Mouse (Mus musculus) stomach, postnatal 0 days (tissue): Measurements from ENCODE around the gene Gm9745. TPM values are rescaled to one million over a fixed set of nuclear protein-coding genes. Genes with fewer than 3 reads are reported as not detected.
"Not testable (repeated sequence)": the region's sequence is repeated elsewhere in the genome, so short reads cannot be mapped to it uniquely, and the experiment has no call there.

ENCODE experiments used
- ATAC-seq: fragments of 200-750 bp; cut with Nextera tagmentation; 2 replicates; pipeline ENCODE4 v1.8.0; 2017; ENCODE audit not compliant: low FRiP score, low TSS enrichment
- DNase-seq: peaks from one replicate; pipeline ENCODE4 v3.0.0-alpha.2; 2016; ENCODE audit warnings: low spot score
- H3K27ac ChIP-seq: fragments of 300-500 bp; sonication (generic); replicated peaks from 2 replicates; pipeline ENCODE4 v1.5.1; 2014; ENCODE audit warnings: mild to moderate bottlenecking, control low read depth
- H3K27me3 ChIP-seq: fragments of 300-500 bp; sonication (generic); 2 replicates; pipeline ENCODE4 v1.6.1; 2014; ENCODE audit warnings: low read length; ENCODE audit not compliant: control insufficient read depth, insufficient read depth
- H3K36me3 ChIP-seq: fragments of 300-500 bp; sonication (generic); 2 replicates; pipeline ENCODE4 v1.6.1; 2014; ENCODE audit warnings: low read length, mixed read lengths; ENCODE audit not compliant: control insufficient read depth, insufficient read depth
- H3K4me1 ChIP-seq: fragments of 300-500 bp; sonication (generic); replicated peaks from 2 replicates; pipeline ENCODE4 v1.6.1; 2014; ENCODE audit warnings: antibody characterized with exemption; ENCODE audit not compliant: control insufficient read depth, insufficient read depth
- H3K4me2 ChIP-seq: fragments of 300-500 bp; sonication (generic); replicated peaks from 2 replicates; pipeline ENCODE4 v1.6.1; 2014; ENCODE audit warnings: low read depth, mild to moderate bottlenecking, control low read depth, moderate library complexity
- H3K4me3 ChIP-seq: fragments of 300-500 bp; sonication (generic); 2 replicates; pipeline ENCODE4 v1.5.1; 2014; ENCODE audit warnings: low read depth, low read length, control low read depth
- H3K9ac ChIP-seq: fragments of 300-500 bp; sonication (generic); 2 replicates; pipeline ENCODE4 v1.6.1; 2014; ENCODE audit warnings: mild to moderate bottlenecking, low read length, control low read depth, mixed read lengths
- H3K9me3 ChIP-seq: fragments of 300-500 bp; sonication (generic); 2 replicates; pipeline ENCODE4 v1.6.1; 2016; ENCODE audit warnings: low read length; ENCODE audit not compliant: control insufficient read depth
- CTCF ChIP-seq: IDR thresholded peaks from 2 replicates; pipeline ENCODE4 v1.5.1; 2016; ENCODE audit warnings: antibody characterized with exemption, low read depth, mild to moderate bottlenecking, moderate library complexity
- EP300 ChIP-seq: optimal IDR thresholded peaks from 2 replicates; pipeline ENCODE3; 2016; ENCODE audit warnings: antibody characterized with exemption
- WGBS: fragments of 180-500 bp; shearing (Covaris S2); extraction: QIAGEN DNeasy Blood & Tissue Kit; methylation state at CpG from one replicate; pipeline ENCODE4 v1.1.7; 2014; 5-methylcytosine and 5-hydroxymethylcytosine counted together
- polyA plus RNA-seq: library from polyadenylated mRNA; unstranded; fragments of >200 nt; fragmentation: Nextera tagmentation; extraction: Ambion mirVana; gene quantifications from 2 replicates; pipeline ENCODE4 v1.2.1, GENCODE M21; 2015

Gene Gm9745
- polyA plus RNA-seq, 1 experiment from 2014 or later, result not detected

GRCm38 (mm10) chr13:8955127-8955526 is 7.1 kb upstream of the Gm9745 start:
- H3K27ac ChIP-seq, H3K27me3 ChIP-seq, H3K36me3 ChIP-seq, H3K4me2 ChIP-seq, H3K4me3 ChIP-seq, H3K9me3 ChIP-seq, H3K9ac ChIP-seq, H3K4me1 ChIP-seq, ATAC-seq, DNase-seq: not testable (repeated sequence)
- WGBS, result 75% methylated on average over 1 of the region's 2 CpGs

DNA sequence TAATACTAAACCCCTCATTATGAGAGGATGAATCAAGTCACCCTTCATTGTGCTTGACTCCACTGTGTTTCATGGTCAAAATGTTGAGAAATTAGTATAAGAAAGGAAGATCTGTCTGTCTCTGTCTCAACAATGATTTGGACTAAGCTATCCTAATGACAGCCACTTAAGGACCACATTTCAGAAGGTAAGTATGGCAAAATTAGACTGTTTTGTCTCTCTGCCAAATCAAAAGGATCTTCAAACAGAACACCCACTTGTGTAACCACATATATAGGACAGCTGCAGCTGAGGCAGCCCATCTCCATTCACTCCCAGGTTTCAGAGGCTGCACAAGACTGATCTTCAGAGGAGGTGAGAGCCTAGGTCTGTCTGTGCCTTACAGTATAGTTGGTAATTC is 4.5 kb upstream of the Gm9745 start, which contains the start of gene Idi2:
Gene Idi2, plus strand, starts transcription at position 301 of the 400 bp plus-strand sequence.
- H3K36me3 ChIP-seq, H3K4me3 ChIP-seq, H3K4me2 ChIP-seq, H3K9me3 ChIP-seq, H3K9ac ChIP-seq, H3K4me1 ChIP-seq, H3K27me3 ChIP-seq, ATAC-seq, DNase-seq, H3K27ac ChIP-seq: not testable (repeated sequence)

- ATAC-seq, H3K27ac ChIP-seq, H3K9me3 ChIP-seq, H3K4me2 ChIP-seq, H3K4me1 ChIP-seq, H3K4me3 ChIP-seq, H3K36me3 ChIP-seq, H3K9ac ChIP-seq, H3K27me3 ChIP-seq, DNase-seq: not testable (repeated sequence)
- WGBS, result no CpG with 5 or more reads among the region's 5 CpGs
Measured at GRCm38 (mm10) chr13:8943828-8944227, 4.2 kb downstream of the Gm9745 start.

GRCm38 (mm10) chr13:8941701-8942100 is 6.3 kb downstream of the Gm9745 start:
- ATAC-seq, H3K4me1 ChIP-seq: not testable (repeated sequence)

GRCm38 (mm10) chr13:8941110-8941509 is 6.9 kb downstream of the Gm9745 start:
- H3K9ac ChIP-seq, H3K9me3 ChIP-seq, H3K4me2 ChIP-seq, H3K4me1 ChIP-seq, ATAC-seq, H3K27ac ChIP-seq, H3K4me3 ChIP-seq, DNase-seq, H3K36me3 ChIP-seq, H3K27me3 ChIP-seq: not testable (repeated sequence)
- 86% methylated on average over 4 of the region's 4 CpGs for WGBS

More at GRCm38 (mm10) chr13:8941701-8942100, 6.3 kb downstream of the Gm9745 start:
- not testable (repeated sequence) for DNase-seq, H3K27ac ChIP-seq, H3K36me3 ChIP-seq, H3K4me3 ChIP-seq, H3K9me3 ChIP-seq, H3K4me2 ChIP-seq, H3K9ac ChIP-seq, H3K27me3 ChIP-seq
- WGBS, result 33% methylated on average over 1 of the region's 5 CpGs

DNA sequence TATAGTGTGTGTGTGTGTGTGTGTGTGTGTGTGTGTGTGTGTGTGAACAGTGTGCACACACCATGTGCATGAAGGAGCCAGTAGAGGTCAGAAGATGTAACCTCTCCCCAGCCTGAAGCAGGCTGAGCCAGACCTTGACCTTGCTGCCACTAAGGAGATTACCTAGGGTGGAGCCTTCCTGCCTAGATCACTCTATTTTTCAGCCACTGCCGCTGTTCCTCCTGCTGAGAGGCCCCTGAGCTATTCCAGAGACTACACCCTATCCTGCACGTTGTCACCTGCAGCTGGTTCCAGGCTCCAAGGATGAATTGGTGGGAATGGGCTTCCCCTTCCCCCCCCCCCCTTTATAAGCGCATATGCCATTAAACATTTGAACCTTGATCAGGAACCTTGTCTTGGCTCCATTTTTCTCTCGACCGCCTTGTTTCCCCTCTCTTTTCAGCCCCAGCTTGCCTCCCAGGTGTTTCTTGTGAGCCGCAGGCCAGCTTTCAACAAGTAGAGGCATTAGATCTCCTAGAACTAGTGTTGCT is 10.4 kb downstream of the Gm9745 start:
- H3K4me3 ChIP-seq, DNase-seq, H3K27me3 ChIP-seq, H3K9ac ChIP-seq, H3K4me1 ChIP-seq, ATAC-seq, H3K9me3 ChIP-seq, H3K4me2 ChIP-seq, H3K36me3 ChIP-seq, H3K27ac ChIP-seq: not testable (repeated sequence)
- WGBS, result 70% methylated on average over 6 of the region's 6 CpGs

- Histone ChIP-seq H3K27me3 (no peaks in the 10 kb centered on the region), H3K36me3 (no peaks in the 10 kb centered on the region), H3K27ac (no peak overlapping the region), H3K9me3 (no peaks in the 10 kb centered on the region), H3K9ac (no peak overlapping the region), H3K4me3 (no peak overlapping the region), H3K4me1 (no peaks in the 10 kb centered on the region), H3K4me2 (no peak overlapping the region)
- DNase-seq, result no peak
- no peak for TF ChIP-seq CTCF
- TF ChIP-seq EP300, result no peak
- 44% methylated on average over 2 of the region's 2 CpGs for WGBS
- ATAC-seq, result no peak
Measured at GRCm38 (mm10) chr13:8933499-8933898, 14.5 kb downstream of the Gm9745 start.

DNA sequence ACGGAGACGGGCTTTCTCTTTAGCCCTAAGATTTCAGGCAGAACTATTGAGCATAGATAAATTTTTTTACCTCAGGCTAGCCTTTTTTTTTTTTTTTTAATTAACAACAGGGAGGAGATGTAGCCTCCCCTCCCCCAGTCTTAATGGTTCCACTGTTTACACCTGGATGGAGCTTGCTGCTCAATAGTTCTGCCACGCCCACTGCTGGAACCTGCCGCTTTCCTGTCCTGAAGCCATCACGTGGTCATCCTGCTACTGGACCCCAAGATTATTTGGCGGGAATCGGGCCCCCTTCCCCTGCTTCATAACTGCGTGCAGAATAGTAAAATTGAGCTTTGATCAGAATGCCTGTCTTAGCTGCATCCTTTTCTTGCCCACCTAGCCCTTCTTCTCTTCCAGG is 34.1 kb downstream of the Gm9745 start:
- not testable (repeated sequence) for H3K4me1 ChIP-seq, H3K27ac ChIP-seq, H3K9me3 ChIP-seq, H3K4me3 ChIP-seq, H3K27me3 ChIP-seq, H3K36me3 ChIP-seq, ATAC-seq, DNase-seq, H3K4me2 ChIP-seq, H3K9ac ChIP-seq
- 89% methylated on average over 8 of the region's 8 CpGs for WGBS

GRCm38 (mm10) chr13:8905986-8906385 is 42.0 kb downstream of the Gm9745 start:
- H3K27ac ChIP-seq, H3K9me3 ChIP-seq, H3K9ac ChIP-seq, H3K4me1 ChIP-seq, DNase-seq, H3K27me3 ChIP-seq, H3K36me3 ChIP-seq, H3K4me2 ChIP-seq, H3K4me3 ChIP-seq, ATAC-seq: not testable (repeated sequence)
- 72% methylated on average over 2 of the region's 2 CpGs for WGBS
